Mouse (Mus musculus) forebrain, embryonic 16.5 days (tissue): Measurements from ENCODE around the gene Slc16a11. TPM values are rescaled to one million over a fixed set of nuclear protein-coding genes. Genes with fewer than 3 reads are reported as not detected.

Source experiments
- ATAC-seq: fragments of 200-750 bp; cut with Nextera tagmentation; 2 replicates; pipeline ENCODE4 v1.8.0; 2017; ENCODE audit warnings: mild to moderate bottlenecking, moderate library complexity
- H3K27ac ChIP-seq: fragments of 300-500 bp; sonication (generic); 2 replicates; pipeline ENCODE4 v1.5.1; 2014; ENCODE audit warnings: low read length, control low read depth
- H3K27me3 ChIP-seq: fragments of 300-500 bp; sonication (generic); replicated peaks from 2 replicates; pipeline ENCODE4 v1.6.1; 2014; ENCODE audit warnings: low read length; ENCODE audit not compliant: control insufficient read depth, insufficient read depth
- H3K36me3 ChIP-seq: fragments of 300-500 bp; sonication (generic); 2 replicates; pipeline ENCODE4 v1.6.1; 2014; ENCODE audit not compliant: control insufficient read depth, insufficient read depth
- H3K4me1 ChIP-seq: fragments of 300-500 bp; sonication (generic); replicated peaks from 2 replicates; pipeline ENCODE4 v1.6.1; 2014; ENCODE audit warnings: low read length; ENCODE audit not compliant: control insufficient read depth, insufficient read depth
- H3K4me2 ChIP-seq: fragments of 300-500 bp; sonication (generic); 2 replicates; pipeline ENCODE4 v1.6.1; 2014; ENCODE audit warnings: mild to moderate bottlenecking, low read length, control low read depth
- H3K4me3 ChIP-seq: fragments of 300-500 bp; sonication (generic); replicated peaks from 2 replicates; pipeline ENCODE4 v1.5.1; 2014; ENCODE audit warnings: mild to moderate bottlenecking, low read length, control low read depth
- H3K9ac ChIP-seq: fragments of 300-500 bp; sonication (generic); replicated peaks from 2 replicates; pipeline ENCODE4 v1.6.1; 2014; ENCODE audit warnings: low read depth, low read length, control low read depth
- H3K9me3 ChIP-seq: fragments of 300-500 bp; sonication (generic); 2 replicates; pipeline ENCODE4 v1.6.1; 2016; ENCODE audit warnings: low read length; ENCODE audit not compliant: control insufficient read depth
- WGBS: fragments of 180-500 bp; shearing (Covaris S2); extraction: QIAGEN DNeasy Blood & Tissue Kit; methylation state at CpG from one replicate; pipeline ENCODE4 v1.1.7; 2014; 5-methylcytosine and 5-hydroxymethylcytosine counted together
- microRNA counts: library from miRNA; unstranded; fragments of <30 nt; microRNA quantifications from one replicate; lab custom pipeline; 2016
- microRNA-seq: library from miRNA; unstranded; fragments of <30 nt; microRNA quantifications from one replicate; pipeline ENCODE4, GENCODE M21; 2017
- polyA plus RNA-seq: library from polyadenylated mRNA; unstranded; fragments of >200 nt; fragmentation: Nextera tagmentation; extraction: Ambion mirVana; gene quantifications from 2 replicates; pipeline ENCODE4 v1.2.1, GENCODE M21; 2015

The Slc16a11 gene
- polyA plus RNA-seq, 1 experiment from 2014 or later: 4.8 TPM

GRCm38 (mm10) chr11:70254337-70254736 is 41.8 kb downstream of the Slc16a11 start:
- Histone ChIP-seq H3K9ac (no peak overlapping the region), H3K27ac (no peak overlapping the region), H3K4me3 (no peak overlapping the region), H3K27me3 (peaks cover 36% of the 10 kb centered on the region), H3K4me2 (no peak overlapping the region), H3K9me3 (no peaks in the 10 kb centered on the region), H3K4me1 (peaks cover 4% of the 10 kb centered on the region; the same call in 1 of the 2 replicates), H3K36me3 (no peaks in the 10 kb centered on the region)
- WGBS: 3% methylated on average over 18 of the region's 18 CpGs
- no peak for ATAC-seq

GRCm38 (mm10) chr11:70254931-70255531 is 42.5 kb downstream of the Slc16a11 start, which contains the start of gene Alox12:
Gene Alox12 (minus strand): TSS chr11:70255353.
- Histone ChIP-seq H3K9me3 (no peaks in the 10 kb centered on the region), H3K36me3 (no peaks in the 10 kb centered on the region), H3K4me1 (peaks cover 4% of the 10 kb centered on the region; the same call in 1 of the 2 replicates), H3K4me2 (peak within 1 kb of the TSS; percentile 17; the same call in 1 of the 2 replicates), H3K4me3 (no peak within 1 kb of the TSS; the same call in 1 of the 2 replicates), H3K27ac (no peak within 1 kb of the TSS), H3K9ac (no peak within 1 kb of the TSS), H3K27me3 (peaks cover 34% of the 10 kb centered on the region)
- no peak for ATAC-seq
- WGBS: under 1% methylated on average over 25 of the region's 25 CpGs

- H3K9ac ChIP-seq: no peak overlapping the region
- no peak overlapping the region for H3K4me2 ChIP-seq
- WGBS: 96% methylated on average over 4 of the region's 4 CpGs
- no peak overlapping the region for H3K27ac ChIP-seq
- H3K4me3 ChIP-seq: no peak overlapping the region
- ATAC-seq: no peak
- H3K4me1 ChIP-seq: peaks cover 4% of the 10 kb centered on the region; the same call in 1 of the 2 replicates
- H3K27me3 ChIP-seq: peaks cover 16% of the 10 kb centered on the region
- H3K9me3 ChIP-seq: no peaks in the 10 kb centered on the region
- no peaks in the 10 kb centered on the region for H3K36me3 ChIP-seq
These were observed 46.5 kb downstream of the Slc16a11 start for GRCm38 (mm10) chr11:70259035-70259434.

DNA sequence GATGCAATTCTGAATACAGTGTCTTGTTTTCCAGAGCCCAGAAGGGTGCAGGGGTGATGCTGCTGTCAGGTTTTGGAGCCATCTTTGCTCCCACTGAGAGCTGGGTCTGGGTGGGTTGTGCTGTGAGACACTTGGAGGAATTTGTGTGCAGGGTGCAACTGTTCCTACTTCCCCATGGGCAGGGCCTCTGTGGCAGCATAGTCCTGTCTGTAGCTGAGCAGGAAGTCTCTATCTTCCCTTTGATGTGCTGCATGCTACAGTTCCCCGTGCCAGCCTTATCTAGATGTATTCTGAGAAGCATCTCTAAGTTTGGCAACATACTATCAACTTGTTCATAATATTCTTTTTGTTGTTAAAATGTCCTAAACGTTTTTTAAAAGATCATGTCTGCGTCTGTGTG is 52.7 kb downstream of the Slc16a11 start:
- Histone ChIP-seq H3K4me2 (no peak overlapping the region), H3K36me3 (no peaks in the 10 kb centered on the region), H3K27ac (no peak overlapping the region), H3K4me3 (no peak overlapping the region), H3K4me1 (no peaks in the 10 kb centered on the region), H3K9ac (no peak overlapping the region), H3K9me3 (no peaks in the 10 kb centered on the region), H3K27me3 (no peaks in the 10 kb centered on the region)
- WGBS: 56% methylated on average over 3 of the region's 3 CpGs
- ATAC-seq: no peak

DNA sequence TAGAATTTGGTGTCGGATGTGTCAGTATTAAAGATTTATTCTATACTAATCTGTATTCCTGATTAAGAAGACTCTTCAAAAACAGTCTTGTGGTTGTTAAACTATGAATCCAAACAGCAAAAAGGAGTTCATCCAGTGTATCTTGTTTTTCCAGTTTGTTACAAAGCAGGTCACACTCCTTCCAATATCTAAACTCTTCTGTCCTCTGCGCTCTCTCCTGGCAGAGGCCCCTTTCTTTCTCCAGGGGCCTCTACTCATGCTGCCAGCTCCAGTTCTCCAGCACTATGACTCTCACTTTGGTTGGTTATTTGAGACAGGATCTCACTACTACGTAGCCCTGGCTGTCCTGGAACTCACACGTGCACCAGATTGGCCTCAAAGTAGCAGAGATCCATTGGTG is 53.3 kb downstream of the Slc16a11 start:
- Histone ChIP-seq H3K4me2 (no peak overlapping the region), H3K4me1 (no peaks in the 10 kb centered on the region), H3K27me3 (no peaks in the 10 kb centered on the region), H3K36me3 (no peaks in the 10 kb centered on the region), H3K4me3 (no peak overlapping the region), H3K9ac (no peak overlapping the region), H3K9me3 (no peaks in the 10 kb centered on the region), H3K27ac (no peak overlapping the region)
- 85% methylated on average over 4 of the region's 4 CpGs for WGBS
- no peak for ATAC-seq

MicroRNAs within 50 kb of the gene (microRNA counts, 519-probe panel; counts per million panel counts)
- microRNA mmu-miR-195 (lab: Ali Mortazavi, UCI) (not detected), microRNA mmu-miR-497 (lab: Ali Mortazavi, UCI) (2,185 counts per million, percentile 43 among the panel's probes with 10 or more counts)

Small RNA genes within 50 kb of the gene (microRNA-seq; reads per million reads assigned to microRNA genes)
- gene Mir195a (695 reads per million, percentile 75 among the genes with 10 or more reads in this experiment), gene Mir497 (not detected), gene Mir497b (not detected)

Other genes starting within 250 kb of the Slc16a11 start
- 0.84 TPM in 1 of 2 replicates, not detected in the other for gene Cldn7, start 248.0 kb upstream of the Slc16a11 start, polyA plus RNA-seq
- 19.0 and 24.6 TPM in 2 replicates for gene Ctdnep1, start 231.6 kb upstream of the Slc16a11 start, polyA plus RNA-seq
- 166 and 167 TPM in 2 replicates for gene Elp5, start 230.2 kb upstream of the Slc16a11 start, polyA plus RNA-seq
- 563 and 565 TPM in 2 replicates for gene Gabarap, start 221.6 kb upstream of the Slc16a11 start, polyA plus RNA-seq
- 63.7 and 66.8 TPM in 2 replicates for gene Phf23, start 217.0 kb upstream of the Slc16a11 start, polyA plus RNA-seq
- 34.6 and 34.7 TPM in 2 replicates for gene Dvl2, start 212.2 kb upstream of the Slc16a11 start, polyA plus RNA-seq
- gene Acadvl, start 197.3 kb upstream of the Slc16a11 start, polyA plus RNA-seq: 60.2 and 60.6 TPM in 2 replicates
- gene Dlg4, start 195.8 kb upstream of the Slc16a11 start, polyA plus RNA-seq: 25.6 and 32.7 TPM in 2 replicates
- 1.5 and 2.0 TPM in 2 replicates for gene Asgr1, start 158.7 kb upstream of the Slc16a11 start, polyA plus RNA-seq
- not detected in 2 replicates for gene Asgr2, start 120.1 kb upstream of the Slc16a11 start, polyA plus RNA-seq
- 0.76 and 1.3 TPM in 2 replicates for gene Mgl2, start 82.4 kb upstream of the Slc16a11 start, polyA plus RNA-seq
- gene Clec10a, start 56.6 kb upstream of the Slc16a11 start, polyA plus RNA-seq: 0.68 and 0.80 TPM in 2 replicates
- 13.2 and 14.8 TPM in 2 replicates for gene Slc16a13, start 8.3 kb downstream of the Slc16a11 start, polyA plus RNA-seq
- gene Bcl6b, start 17.0 kb downstream of the Slc16a11 start, polyA plus RNA-seq: 6.9 and 8.1 TPM in 2 replicates
- 174 and 180 TPM in 2 replicates for gene 0610010K14Rik, start 25.2 kb downstream of the Slc16a11 start, polyA plus RNA-seq
- 13.2 and 14.6 TPM in 2 replicates for gene Gm21988, start 27.1 kb downstream of the Slc16a11 start, polyA plus RNA-seq
- gene Rnasek, start 27.1 kb downstream of the Slc16a11 start, polyA plus RNA-seq: 287 and 291 TPM in 2 replicates
- 0.42 and 0.82 TPM in 2 replicates for gene Alox12, start 42.6 kb downstream of the Slc16a11 start, polyA plus RNA-seq
- gene Alox12e, start 109.9 kb downstream of the Slc16a11 start, polyA plus RNA-seq: not detected in 2 replicates
- gene Alox15, start 139.3 kb downstream of the Slc16a11 start, polyA plus RNA-seq: not detected in 2 replicates
- 35.6 and 38.5 TPM in 2 replicates for gene Pelp1, start 197.3 kb downstream of the Slc16a11 start, polyA plus RNA-seq
- gene Arrb2, start 219.9 kb downstream of the Slc16a11 start, polyA plus RNA-seq: 36.0 and 51.2 TPM in 2 replicates
- gene Med11, start 239.2 kb downstream of the Slc16a11 start, polyA plus RNA-seq: 39.8 and 46.0 TPM in 2 replicates
- 0.46 and 0.90 TPM in 2 replicates for gene Zmynd15, start 246.7 kb downstream of the Slc16a11 start, polyA plus RNA-seq
- gene Cxcl16, start 247.2 kb downstream of the Slc16a11 start, polyA plus RNA-seq: 1.7 and 2.0 TPM in 2 replicates